Mouse (Mus musculus) kidney, postnatal 14 days (tissue): ENCODE measurements around the gene Fancc.

ENCODE experiments used
- DNase-seq: peaks from one replicate; pipeline ENCODE4 v3.0.0; 2022; ENCODE audit warnings: mixed read lengths

The Fancc gene

DNA sequence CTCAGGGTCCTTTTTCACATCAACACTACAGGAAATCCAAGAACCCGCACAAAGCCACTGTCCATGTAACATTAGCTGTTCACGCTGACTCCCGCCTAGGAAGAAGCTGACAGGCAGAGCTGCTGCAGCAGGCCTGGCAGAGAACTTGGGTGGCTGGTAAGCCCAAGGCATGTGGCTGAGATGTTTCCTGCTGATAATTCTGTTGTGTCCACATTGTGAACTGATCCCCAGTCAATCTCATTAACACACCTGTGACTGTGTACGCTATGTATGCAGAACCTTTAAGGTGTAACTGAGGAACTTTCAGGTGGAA lies 182.5 kb downstream of the Fancc start:
- DNase-seq = no peak

DNA sequence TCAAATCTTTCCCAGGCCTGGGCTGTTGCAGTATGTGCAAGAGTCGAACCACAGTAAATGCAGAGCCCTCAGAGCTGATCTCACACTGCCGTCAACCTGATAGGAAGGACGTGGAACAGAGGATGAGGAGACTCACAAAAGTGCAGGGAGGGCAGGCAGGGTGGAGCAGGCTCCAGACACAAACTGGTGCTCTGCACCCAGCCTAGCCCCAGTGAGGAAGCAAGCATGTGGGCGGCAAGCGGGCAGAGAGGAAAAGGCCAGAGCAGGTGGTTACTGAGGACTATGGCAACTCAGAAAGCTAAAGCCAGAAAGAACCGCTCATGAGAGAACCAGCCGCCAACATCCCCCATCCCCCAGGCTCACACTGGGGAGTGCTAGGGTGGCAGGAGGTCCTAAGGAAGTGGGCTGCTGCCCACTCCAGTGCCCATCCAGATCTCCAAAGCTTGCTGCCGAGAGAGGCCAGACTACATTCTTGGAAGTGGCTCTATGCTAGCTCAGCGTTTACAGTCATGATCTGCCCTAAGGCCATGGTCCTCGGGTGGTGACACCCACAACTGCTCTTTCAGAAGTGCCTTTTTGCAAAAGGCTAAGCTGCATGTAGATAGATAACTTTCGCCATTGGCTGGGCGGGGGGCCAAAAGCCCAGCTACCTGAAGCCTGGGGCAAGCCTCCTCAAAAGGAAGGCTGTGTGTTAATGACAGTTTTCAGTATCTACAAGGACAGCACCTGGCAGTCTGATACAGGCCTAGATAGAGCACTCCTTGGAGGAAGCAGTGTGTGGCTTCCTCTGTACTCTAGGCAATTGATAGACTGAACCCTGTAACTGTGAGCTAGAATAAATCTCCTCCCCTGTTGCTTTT lies 183.1 kb downstream of the Fancc start:
- peak; percentile 34 for DNase-seq

DNA sequence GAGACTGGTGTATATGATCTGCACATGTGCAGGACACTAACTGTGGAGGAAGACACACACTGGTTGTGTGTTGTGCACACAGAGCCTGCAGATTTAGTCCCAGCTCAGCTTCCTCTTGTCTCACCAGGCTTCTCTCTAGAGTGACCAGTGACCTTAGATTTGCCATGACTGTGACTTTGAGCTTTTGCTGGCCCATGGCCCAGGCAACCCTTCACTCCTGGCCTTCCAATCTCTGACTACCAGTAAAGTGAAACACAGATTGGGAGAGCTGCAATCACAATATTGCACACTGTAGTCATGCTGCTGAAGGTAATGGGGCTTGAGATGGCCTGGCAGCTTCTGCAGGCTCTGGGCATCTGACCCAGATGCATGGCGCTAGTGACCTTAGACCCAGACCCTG lies 183.8 kb downstream of the Fancc start:
- peak; percentile 60 for DNase-seq

DNA sequence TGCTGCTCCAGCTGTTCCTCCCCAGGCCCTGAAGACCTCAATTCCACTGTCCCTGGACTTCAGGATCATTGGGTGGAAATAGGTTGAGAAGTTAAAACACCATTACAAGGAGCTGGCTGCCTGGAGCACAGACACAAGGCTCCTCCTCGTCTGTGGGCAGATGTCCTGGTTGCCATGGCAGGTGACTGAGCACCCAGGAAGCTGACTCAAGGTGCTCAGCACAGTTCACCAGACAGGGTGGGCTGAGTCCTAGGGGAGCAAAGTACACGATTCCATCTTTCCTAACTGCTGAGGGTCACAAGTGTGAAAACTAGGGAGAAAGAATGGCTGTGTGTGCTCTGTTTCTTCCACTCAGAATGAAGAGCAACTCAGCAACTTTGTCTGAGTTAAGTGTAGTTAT lies 185.9 kb downstream of the Fancc start:
- peak; percentile 53 for DNase-seq

DNA sequence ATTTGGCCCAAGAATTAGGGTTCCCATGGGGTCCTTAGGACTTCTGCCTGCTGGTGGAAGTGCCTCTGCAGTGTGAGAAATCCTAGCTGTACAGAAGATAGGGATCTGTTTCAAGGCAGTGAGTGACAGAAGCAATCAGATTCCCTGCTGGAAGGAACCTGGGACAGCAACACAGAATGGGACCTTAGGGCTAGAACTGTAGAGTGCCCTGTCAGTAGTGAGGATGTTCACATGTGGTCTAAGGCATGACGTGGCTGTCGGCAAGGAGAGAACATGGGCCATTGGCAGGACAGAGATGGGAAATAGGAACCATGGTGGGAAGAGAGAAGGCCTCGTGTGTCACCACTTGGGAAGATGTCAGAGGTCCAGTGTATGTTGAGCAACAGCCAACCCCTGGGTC lies 187.5 kb downstream of the Fancc start:
- DNase-seq = no peak

DNA sequence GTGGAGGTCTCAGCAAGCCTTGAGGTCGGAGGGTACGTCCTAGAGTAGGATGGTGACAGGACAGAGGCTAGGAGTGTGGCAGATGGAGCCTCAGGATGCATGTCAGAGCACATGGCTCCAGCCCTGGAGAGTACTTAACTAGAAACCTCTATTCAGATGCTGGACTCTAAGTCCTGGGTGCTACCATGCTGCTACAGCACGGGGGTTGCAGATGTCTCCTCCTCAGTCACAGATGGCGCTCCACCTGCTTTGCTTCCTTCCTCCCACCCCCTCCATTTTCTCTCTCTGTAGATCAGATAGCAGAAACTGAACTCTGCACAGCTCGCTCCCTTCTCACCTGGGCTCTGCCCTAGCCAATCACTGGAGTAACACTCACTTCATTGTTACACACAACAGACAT lies 190.3 kb downstream of the Fancc start:
- no peak for DNase-seq

DNA sequence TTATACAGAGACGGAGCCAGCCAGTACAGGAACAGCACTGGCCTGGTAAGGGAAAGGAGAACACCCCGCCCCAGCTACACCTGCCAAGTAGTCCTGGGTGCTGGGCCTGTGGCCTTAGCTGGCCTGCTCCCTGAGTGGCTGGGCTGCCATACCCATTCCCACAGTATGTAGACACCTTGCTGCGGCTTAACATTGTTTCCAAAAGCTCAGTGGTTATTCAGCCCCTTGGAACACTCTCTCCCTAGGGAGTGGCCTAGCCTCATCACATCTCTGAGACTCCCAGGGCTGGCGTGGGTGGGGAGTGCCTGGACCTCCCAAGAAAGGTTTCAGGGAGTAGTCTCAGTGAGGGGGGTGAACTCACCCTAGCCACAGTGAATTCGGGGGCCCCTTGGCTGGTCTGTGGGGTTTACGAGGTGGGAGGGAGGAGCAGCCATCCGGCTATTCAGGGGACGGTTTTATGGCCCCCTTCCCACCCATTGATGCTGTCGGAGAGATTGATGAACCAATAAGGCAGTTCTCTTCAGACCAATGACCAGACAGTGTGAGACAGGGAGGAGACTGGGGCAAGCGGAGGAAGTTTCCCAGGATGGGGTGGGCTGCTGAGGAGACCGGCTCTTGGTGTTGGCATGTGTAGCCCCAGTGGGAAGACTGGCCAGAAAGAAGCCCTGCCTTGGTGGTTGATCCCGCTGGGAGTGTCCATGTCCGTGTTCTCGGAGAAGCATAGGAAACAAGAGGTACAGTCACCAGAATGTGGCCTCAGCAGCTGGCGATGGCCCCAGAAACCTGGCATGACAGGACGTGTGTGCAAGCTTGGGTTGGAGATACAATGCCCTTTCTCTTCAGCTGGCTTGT lies 191.7 kb downstream of the Fancc start:
- DNase-seq = peak; percentile 31

DNA sequence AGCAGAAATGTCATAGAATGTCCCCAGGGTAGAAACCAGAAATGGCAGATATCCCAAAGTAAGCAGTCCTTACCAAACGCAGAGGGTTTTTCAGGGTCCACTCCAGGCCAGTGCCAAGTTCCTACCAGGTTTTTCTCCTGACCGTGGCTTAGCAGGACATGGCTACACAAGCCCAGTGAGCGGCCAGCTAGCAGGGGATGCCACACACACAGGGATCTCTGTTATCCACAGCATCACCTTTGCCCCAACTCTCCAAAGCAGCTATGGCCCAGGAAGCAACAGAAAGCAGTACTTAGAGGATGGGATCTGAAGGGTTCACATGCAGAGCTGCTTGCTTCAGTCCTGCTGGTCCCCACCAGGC lies 192.3 kb downstream of the Fancc start:
- DNase-seq = no peak

DNA sequence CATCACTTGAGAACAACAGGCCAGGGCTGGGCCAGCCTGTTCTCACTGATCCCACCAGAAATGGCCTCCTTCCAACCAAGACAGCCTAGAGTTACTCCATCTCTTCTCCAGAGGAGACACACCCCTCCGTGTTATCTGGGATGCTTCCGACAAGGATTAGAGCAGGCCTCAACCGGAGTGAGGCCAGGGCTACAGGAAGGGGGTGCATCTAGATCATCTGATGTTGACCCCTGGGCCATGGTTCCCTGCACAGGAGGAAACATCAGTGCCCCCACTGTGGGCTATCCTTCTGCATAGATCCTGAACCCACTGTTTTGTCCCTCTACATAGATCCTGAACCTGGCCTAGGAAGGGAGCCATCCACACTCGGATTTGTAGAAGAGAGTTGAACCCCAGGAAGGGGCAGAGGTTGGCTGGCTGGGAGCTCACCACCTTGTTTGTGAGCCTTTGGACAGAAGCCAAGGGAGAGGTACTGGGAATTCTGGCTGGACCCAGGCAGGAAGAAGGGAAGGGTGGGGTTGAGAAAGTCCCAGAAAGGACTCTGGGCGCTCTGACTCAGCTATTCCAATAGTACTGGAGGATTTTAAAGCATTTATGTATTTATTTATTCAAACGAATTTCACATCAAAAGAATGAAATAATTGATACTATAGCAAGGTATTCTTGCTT lies 192.8 kb downstream of the Fancc start:
- DNase-seq = peak; percentile 62

DNA sequence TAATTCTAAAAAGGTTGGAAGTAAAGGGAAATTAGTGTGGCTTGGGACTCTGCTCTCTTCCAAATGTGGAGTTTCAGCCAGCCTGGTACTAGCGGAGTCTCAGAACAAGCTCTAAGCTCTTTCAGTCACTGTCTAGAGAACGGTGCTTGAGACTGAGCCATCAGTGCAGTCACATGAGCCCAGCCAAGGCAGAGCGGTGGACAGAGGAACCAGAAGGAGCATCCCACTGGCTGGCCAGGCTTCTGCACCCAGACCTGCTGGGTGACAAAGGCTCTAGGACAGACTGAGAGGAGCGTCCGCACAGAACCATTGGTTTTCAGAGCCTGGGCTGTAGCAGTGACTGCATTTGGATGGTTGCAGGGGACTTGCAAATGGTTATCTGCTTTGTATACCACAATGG lies 194.7 kb downstream of the Fancc start:
- no peak for DNase-seq

DNA sequence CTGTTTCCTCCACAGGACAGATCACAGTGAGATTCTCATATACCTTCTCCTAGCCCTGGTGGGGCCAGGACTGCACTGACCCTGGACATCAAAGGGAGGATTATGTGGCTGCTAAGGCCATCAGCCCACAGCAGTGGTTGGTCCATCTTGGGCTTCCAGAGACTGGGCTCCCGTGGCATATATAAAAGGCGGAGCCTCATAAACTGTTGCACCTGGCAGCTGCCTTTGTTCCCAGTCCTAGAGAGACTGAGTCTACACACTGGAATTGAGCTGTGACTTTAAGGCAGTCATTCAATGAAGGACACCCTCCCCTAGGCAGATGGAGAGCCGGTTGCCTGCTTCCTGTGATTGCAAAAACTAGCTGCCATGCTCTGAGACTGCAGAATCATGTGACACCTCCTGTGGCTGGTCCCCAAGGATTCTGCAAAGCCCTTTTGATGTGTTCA lies 195.3 kb downstream of the Fancc start:
- no peak for DNase-seq

DNA sequence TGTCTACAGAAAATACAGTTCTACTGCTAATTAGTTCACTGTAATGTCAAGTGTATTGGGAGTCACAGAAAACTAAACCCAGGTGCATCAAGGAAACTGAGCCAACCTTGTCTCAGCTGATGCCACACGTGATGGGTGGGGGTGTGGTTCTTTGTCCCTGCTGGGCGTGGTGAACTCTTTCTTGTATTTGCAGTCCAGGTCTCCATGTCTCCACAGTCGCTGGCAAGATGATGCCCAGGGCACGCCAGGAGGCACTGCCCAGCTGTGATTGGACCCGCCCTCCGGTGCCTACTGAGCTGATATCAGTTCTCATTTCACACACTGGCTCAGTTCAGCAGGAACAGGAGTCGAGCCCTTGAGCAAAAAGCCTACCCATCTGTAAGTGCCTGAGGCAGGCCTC lies 196.1 kb downstream of the Fancc start:
- no peak for DNase-seq

DNA sequence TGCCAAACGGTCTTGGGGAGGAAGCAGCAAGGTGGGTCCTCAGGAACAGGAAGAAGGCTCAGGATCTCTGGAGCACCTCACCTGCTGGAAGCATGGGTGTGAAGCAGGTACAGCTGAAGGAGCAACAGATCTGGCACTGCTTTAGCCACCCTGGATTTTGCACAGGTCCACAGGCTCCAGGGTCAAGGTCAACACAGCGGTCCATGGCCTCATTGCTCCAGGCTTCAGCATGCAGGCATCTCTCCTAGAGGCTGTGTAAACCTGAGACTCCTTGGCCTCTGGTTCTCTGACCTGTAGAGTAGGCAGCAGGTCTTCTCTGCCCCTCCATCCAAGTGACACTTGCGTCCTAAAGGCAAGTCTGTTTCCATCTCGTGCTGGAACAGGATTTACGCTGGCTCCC lies 198.1 kb downstream of the Fancc start:
- no peak for DNase-seq

DNA sequence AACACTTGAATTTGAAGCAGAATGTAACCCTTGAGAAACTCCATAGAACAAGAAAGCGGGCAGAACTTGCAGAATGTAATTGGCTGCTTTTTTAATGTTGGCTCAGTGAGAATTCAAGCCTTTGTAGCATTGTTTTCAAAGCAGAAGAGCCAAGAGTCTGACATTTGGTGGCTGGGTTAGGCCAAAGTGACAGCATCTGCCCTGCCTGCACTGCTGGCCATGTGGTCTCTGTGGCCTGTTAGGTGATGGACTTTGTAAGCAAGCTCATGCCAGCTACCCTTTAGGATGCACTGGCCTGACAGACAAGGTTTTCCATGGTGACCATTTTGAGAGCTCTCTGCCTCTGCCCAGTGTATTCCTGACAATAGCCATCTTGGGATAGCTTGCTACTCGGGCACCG lies 199.1 kb downstream of the Fancc start:
- no peak for DNase-seq

DNA sequence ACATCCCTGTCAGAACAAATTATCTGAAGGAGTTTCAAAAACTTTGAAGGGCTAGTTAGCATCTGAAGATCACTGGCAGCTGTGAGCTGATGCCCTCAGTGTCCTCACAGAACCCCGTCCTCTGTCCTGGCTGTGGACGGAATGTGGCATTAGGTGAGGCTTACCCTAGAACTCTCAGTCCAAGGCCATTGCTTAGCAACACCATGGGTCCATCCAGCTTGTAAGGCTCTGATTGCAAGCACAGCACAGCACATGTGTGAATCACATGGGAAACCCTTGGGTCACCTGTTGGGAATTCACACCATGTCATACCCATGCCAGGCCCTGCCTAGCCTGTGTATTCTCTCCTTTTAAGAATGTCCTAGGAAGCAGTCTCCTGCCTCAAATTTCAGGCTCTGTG lies 200.1 kb downstream of the Fancc start:
- DNase-seq = no peak

DNA sequence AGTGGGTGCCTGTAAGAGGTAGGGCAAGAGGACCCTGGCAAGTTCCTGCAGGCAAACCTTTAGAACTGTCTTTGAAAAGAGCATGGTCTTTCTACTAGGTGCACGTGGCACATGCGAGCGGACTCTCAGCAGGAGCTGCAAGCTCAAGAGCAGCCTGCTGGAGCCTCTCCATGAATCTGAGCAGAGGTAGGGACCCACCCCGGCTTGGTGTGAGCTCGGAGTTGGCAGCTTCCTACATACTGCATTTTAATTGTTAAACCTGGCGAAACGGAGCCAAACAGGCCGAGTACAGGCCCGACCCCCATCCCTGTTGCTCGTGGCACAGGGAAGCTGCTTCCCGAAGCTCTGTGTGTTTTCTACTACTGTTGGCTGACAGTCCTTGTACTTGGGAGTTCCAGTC lies 200.8 kb downstream of the Fancc start:
- DNase-seq = peak; percentile 60

DNA sequence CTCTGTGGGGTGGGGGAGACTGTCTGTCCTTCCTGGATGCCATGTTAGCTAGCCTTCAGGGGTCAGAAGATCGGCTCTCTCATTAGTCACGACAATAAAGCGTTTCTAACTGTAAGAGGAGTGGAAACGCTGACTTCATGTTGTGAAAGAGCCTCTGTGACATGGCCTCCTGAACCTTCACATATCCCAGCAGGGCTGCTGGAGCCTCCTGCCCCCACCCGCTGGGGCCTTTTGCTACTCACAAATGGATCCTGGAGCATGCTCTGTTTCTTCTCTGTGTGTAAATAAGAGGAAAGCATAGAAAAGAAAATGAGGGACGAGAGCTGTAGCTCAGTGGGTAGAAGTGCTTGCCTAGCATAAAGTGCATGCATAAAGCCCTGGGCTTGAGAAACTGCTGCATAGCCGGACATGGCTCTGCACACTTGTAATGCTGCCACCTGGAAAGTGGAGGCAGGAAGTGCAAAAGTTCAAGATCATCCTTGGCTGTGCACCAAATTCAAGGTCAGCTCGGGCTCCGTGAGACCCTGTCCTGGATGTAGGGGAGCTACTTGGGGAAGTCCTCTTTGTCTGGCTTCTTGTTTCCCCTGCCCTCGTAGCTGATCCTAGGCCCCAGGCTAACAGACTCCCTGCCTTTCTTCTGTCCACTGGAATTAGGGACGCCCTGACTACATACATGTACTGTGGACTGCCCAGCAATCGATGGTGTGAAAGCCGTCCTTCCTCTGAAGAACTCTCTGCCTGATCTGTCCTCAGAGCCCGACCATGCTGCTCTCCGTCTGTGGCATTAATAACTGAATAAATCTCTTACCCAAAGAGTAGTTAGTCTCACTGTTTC lies 202.5 kb downstream of the Fancc start:
- peak; percentile 84 for DNase-seq

DNA sequence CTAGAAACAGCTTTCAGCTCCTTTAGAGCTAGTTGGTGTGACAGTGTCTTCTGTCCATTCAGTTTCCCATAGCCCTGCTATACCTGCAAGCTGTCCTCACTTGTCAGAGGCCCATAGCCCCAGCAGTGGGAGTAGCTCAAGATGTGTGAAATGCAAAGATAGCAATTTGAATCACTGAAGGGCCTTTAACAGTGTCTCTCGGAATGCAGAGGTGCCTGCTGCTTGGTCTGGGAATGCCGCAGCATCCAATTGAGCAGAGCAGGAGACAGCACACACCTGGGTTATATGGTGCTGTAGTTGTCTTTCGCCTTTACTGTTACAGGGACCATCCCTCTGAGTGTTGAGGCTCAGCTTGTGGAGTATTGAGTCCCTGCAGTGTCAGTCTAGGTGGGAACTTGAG lies 203.4 kb downstream of the Fancc start:
- no peak for DNase-seq

DNA sequence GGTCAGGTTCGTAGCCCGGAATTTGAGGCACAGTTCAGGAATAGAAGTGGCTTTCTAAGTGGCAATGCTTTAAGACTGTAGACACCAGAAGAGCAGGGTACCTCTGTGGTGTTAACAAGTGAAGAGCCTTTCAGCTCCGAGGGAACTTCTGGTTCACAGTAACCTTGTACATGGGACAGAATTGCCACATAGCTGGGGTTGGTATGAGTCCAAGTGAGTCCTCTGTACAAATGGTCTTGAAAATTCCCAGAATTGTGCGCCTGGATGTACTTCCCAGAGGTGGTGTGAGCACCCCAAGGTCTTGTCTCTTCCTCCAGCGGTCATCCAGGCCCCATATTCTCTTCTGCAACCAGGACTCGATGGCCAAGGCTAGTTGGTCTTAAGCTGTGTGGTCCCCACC lies 206.1 kb downstream of the Fancc start:
- no peak for DNase-seq

DNA sequence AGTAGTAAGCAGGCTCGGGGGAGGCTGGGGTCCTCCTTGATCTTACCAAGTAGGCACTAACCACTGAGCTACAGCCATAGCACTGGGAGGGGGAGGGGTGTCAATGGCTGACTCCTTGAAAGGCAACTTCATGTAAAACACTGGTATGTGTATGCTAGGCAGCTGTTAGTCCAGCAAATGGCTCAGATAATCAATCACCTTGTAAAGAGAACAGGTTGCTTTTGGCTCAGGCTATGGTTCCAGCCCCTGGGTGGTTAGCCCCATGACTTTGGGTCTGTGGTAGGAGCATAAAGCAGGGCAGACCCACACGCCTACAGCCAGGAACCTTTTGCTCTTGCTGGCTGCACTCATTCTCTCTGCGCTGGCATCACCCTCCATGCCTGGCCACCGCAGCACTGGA lies 207.0 kb downstream of the Fancc start:
- DNase-seq = no peak

DNA sequence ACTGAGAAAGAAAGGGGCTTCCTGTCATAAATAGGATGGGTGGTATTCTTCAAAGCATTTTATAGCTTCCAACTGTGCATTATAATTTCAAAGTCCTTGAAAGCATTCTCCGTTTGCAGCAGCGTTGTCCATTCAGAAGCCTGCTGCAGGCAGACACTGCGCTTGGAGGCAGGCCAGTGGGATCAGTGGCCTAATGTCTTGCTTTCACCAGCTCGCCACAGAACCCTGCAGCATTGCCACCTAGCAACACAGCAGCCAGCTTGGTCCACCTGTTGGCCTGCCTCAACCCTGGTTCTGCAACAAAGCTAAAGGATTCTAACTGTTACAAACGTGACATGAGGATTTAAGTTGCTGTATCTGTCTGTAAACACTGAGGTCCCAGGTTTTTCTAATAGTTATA lies 207.4 kb downstream of the Fancc start:
- DNase-seq = no peak

DNA sequence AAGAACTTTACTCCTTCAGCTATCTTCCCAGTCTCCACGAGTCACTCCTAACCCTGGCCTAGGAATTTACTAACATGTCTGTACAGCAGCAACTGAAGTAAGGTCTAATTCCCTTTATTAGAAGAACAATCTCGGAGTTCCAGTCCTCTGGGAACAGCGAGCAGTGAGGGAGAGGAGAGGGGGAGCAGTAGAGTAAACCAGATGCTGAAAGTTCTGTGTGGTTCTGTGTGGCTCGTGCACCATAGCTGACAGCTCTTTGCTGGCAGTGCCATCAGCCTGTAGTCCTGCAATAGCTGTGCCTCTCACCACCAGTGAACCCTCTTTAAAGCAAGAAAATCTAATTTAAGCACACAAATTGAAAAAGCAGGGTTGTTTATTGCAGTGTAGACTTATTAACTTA lies 207.9 kb downstream of the Fancc start:
- no peak for DNase-seq
